Mouse (Mus musculus) liver, embryonic 15.5 days (tissue): ENCODE results near the gene Gm49366. TPM values are rescaled to one million over a fixed set of nuclear protein-coding genes. Genes with fewer than 3 reads are reported as not detected.
"Not testable (repeated sequence)": the region's sequence is repeated elsewhere in the genome, so short reads cannot be mapped to it uniquely, and the experiment has no call there.

Source experiments
- ATAC-seq: fragments of 200-750 bp; cut with Nextera tagmentation; 2 replicates; pipeline ENCODE4 v1.8.0; 2017; ENCODE audit warnings: moderate number of reproducible peaks, mild to moderate bottlenecking, moderate library complexity; ENCODE audit not compliant: insufficient read depth
- H3K27ac ChIP-seq: fragments of 300-500 bp; sonication (generic); replicated peaks from 2 replicates; pipeline ENCODE4 v1.5.1; 2015; ENCODE audit warnings: mild to moderate bottlenecking, inconsistent platforms
- H3K27me3 ChIP-seq: fragments of 300-500 bp; sonication (generic); 2 replicates; pipeline ENCODE4 v1.6.1; 2015; ENCODE audit warnings: mild to moderate bottlenecking, inconsistent platforms
- H3K36me3 ChIP-seq: fragments of 300-500 bp; sonication (generic); replicated peaks from 2 replicates; pipeline ENCODE4 v1.6.1; 2015; ENCODE audit warnings: moderate library complexity, mild to moderate bottlenecking, inconsistent platforms
- H3K4me1 ChIP-seq: fragments of 300-500 bp; sonication (generic); replicated peaks from 2 replicates; pipeline ENCODE4 v1.6.1; 2015; ENCODE audit warnings: inconsistent platforms
- H3K4me2 ChIP-seq: fragments of 300-500 bp; sonication (generic); 2 replicates; pipeline ENCODE4 v1.6.1; 2015; ENCODE audit warnings: moderate library complexity, mild to moderate bottlenecking, inconsistent platforms
- H3K4me3 ChIP-seq: fragments of 300-500 bp; sonication (generic); replicated peaks from 2 replicates; pipeline ENCODE4 v1.5.1; 2015; ENCODE audit warnings: mild to moderate bottlenecking, inconsistent platforms
- H3K9ac ChIP-seq: fragments of 300-500 bp; sonication (generic); 2 replicates; pipeline ENCODE4 v1.6.1; 2015; ENCODE audit warnings: moderate library complexity, mild to moderate bottlenecking, inconsistent platforms
- H3K9me3 ChIP-seq: fragments of 300-500 bp; sonication (generic); replicated peaks from 2 replicates; pipeline ENCODE4 v1.6.1; 2016; ENCODE audit warnings: inconsistent platforms
- WGBS: fragments of 180-500 bp; shearing (Covaris S2); methylation state at CpG from one replicate; pipeline ENCODE4 v1.1.7; 2015; ENCODE audit warnings: mixed read lengths; ENCODE audit not compliant: insufficient replicate concordance; 5-methylcytosine and 5-hydroxymethylcytosine counted together
- polyA plus RNA-seq: library from polyadenylated mRNA; unstranded; fragments of >200 nt; fragmentation: Nextera tagmentation; extraction: Ambion mirVana; gene quantifications from 2 replicates; pipeline ENCODE4 v1.2.1, GENCODE M21; 2015

Gm49366 gene
- polyA plus RNA-seq = not detected in 2 replicates

GRCm38 (mm10) chr12:84038691-84039111 lies at the start of gene Gm49366:
Gene Gm49366 (plus strand): TSS chr12:84038935.
- peak within 1 kb of the TSS; percentile 61 for H3K4me2 ChIP-seq
- ATAC-seq = peak; percentile 73
- not testable (repeated sequence) for H3K36me3 ChIP-seq, H3K4me1 ChIP-seq, H3K9me3 ChIP-seq, H3K27ac ChIP-seq, H3K9ac ChIP-seq
- 3% methylated on average over 39 of the region's 39 CpGs for WGBS
- peak within 1 kb of the TSS; percentile 44 for H3K4me3 ChIP-seq
- H3K27me3 ChIP-seq = peaks cover 18% of the 10 kb centered on the region

DNA sequence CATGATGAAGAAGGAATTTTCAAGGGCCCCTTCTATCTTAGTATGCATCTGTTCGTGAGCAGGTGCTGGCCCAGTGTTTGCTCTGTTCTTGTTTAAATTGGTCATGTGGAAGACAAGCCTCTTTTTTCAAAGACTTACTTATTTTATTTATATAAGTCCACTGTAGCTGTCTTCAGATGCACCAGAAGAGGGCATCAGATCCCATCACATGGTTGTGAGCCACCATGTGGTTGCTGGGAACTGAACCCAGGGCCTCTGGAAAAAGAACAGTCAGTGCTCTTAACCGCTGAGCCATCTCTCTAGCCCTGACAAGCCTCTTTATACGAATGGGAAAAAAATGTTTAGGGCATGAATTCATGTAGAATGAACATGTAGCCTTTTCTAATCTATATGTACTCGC lies 49.4 kb upstream of the Gm49366 start:
- WGBS = 74% methylated on average over 4 of the region's 4 CpGs

GRCm38 (mm10) chr12:83997221-83997620 lies 41.5 kb upstream of the Gm49366 start:
- Histone ChIP-seq H3K9ac (no peak overlapping the region), H3K4me3 (no peak overlapping the region), H3K4me1 (peaks cover 4% of the 10 kb centered on the region; the same call in 1 of the 2 replicates), H3K27me3 (no peaks in the 10 kb centered on the region), H3K36me3 (0 out of 2 replicates have a peak, but pooled peaks cover 2% of the 10 kb centered on the region), H3K4me2 (no peak overlapping the region), H3K9me3 (no peaks in the 10 kb centered on the region), H3K27ac (no peak overlapping the region)
- no peak for ATAC-seq
- WGBS = 33% methylated on average over 2 of the region's 2 CpGs

More for the DNA sequence above, 49.4 kb upstream of the Gm49366 start:
- Histone ChIP-seq H3K36me3 (0 out of 2 replicates have a peak, but pooled peaks cover 2% of the 10 kb centered on the region), H3K4me1 (peaks cover 11% of the 10 kb centered on the region), H3K27ac (no peak overlapping the region), H3K27me3 (no peaks in the 10 kb centered on the region), H3K9ac (no peak overlapping the region), H3K4me3 (no peak overlapping the region), H3K4me2 (no peak overlapping the region), H3K9me3 (no peaks in the 10 kb centered on the region)
- ATAC-seq = no peak

GRCm38 (mm10) chr12:83998341-83999107 lies 40.2 kb upstream of the Gm49366 start:
- Histone ChIP-seq H3K27ac (no peak overlapping the region), H3K27me3 (no peaks in the 10 kb centered on the region)
- ATAC-seq = no peak; the same call in 1 of the 2 replicates

DNA sequence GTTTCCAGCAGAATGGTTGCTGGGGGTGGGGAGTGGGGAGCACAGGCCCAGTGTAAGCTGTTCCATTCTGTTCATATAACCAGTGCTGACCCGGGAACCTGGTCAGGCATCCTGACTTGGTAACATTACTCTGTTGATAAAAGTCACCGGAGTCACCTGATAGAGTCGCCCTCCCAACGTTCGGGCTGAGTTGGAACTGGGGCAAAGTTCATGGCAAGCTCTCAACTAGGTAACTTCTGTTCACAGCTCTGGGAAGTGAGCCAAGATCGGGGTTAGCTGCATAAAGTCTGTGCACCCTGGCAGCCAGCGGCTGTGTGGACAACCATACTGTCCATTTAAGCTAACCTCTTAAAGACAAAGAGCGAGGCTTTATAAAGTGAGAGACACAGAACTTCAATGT lies 39.5 kb upstream of the Gm49366 start:
- not testable (repeated sequence) for H3K9ac ChIP-seq, H3K4me1 ChIP-seq, H3K27ac ChIP-seq, H3K4me2 ChIP-seq, H3K9me3 ChIP-seq, H3K4me3 ChIP-seq, H3K27me3 ChIP-seq, H3K36me3 ChIP-seq
- 56% methylated on average over 8 of the region's 8 CpGs for WGBS
- ATAC-seq = peak; percentile 77

More at GRCm38 (mm10) chr12:83998341-83999107, 40.2 kb upstream of the Gm49366 start:
- H3K36me3 ChIP-seq = no peaks in the 10 kb centered on the region
- peaks cover 4% of the 10 kb centered on the region; the same call in 1 of the 2 replicates for H3K4me1 ChIP-seq
- no peak overlapping the region for H3K4me2 ChIP-seq
- no peaks in the 10 kb centered on the region for H3K9me3 ChIP-seq
- no peak overlapping the region for H3K9ac ChIP-seq
- WGBS = 49% methylated on average over 11 of the region's 11 CpGs
- no peak overlapping the region for H3K4me3 ChIP-seq

- peaks cover 4% of the 10 kb centered on the region; the same call in 1 of the 2 replicates for H3K4me1 ChIP-seq
- H3K36me3 ChIP-seq = no peaks in the 10 kb centered on the region
- no peaks in the 10 kb centered on the region for H3K9me3 ChIP-seq
- 55% methylated on average over 3 of the region's 3 CpGs for WGBS
- ATAC-seq = no peak
- no peak overlapping the region for H3K9ac ChIP-seq
- no peak overlapping the region for H3K27ac ChIP-seq
- no peaks in the 10 kb centered on the region for H3K27me3 ChIP-seq
- H3K4me3 ChIP-seq = no peak overlapping the region
- H3K4me2 ChIP-seq = no peak overlapping the region
Measured at GRCm38 (mm10) chr12:84000418-84000817, 38.3 kb upstream of the Gm49366 start.

DNA sequence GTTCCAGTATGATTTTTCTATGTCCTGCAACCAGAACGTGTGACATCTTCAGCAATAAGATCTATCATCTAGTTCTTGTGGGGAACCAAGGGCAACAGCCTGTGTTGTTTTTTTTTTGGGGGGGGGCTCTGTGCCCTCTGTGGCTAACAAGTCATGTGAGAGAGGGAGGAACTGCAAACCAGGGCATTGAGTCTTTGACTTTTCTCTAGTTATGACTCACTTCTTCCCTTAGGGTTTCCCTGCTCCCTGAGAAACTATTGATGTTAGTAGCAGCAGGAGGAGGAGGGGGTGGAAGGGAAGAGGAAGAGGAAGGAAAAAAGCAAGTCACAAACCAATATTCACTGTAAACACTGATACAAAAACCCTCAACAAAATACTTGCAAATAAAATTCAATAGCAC lies 34.9 kb upstream of the Gm49366 start:
- no peaks in the 10 kb centered on the region for H3K36me3 ChIP-seq
- H3K9ac ChIP-seq = no peak overlapping the region
- no peak overlapping the region for H3K4me2 ChIP-seq
- no peak overlapping the region for H3K27ac ChIP-seq
- no peaks in the 10 kb centered on the region for H3K9me3 ChIP-seq
- ATAC-seq = no peak
- H3K27me3 ChIP-seq = peaks cover 7% of the 10 kb centered on the region
- 56% methylated on average over 1 of the region's 1 CpGs for WGBS
- H3K4me3 ChIP-seq = no peak overlapping the region
- peaks cover 7% of the 10 kb centered on the region for H3K4me1 ChIP-seq

DNA sequence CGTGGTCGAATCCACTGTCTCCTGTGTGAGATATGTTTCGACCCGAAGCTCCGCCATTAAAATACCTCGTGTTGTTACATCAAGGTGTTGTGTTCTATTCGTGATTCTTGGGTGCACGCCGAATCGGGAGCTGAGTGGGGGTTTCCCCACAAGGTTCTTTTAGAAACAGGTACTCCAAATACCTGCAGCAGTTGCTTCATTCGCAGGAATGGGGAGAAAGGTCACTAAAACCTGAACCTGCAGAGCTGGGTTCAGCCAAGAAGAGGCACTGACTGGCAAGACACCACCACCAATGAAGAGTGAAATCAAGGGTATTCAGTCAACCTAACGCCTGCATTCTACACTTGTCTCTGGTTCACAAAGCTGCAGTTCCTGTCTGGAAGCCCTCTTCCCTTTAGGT lies 30.5 kb upstream of the Gm49366 start:
- peaks cover 32% of the 10 kb centered on the region for H3K27me3 ChIP-seq
- no peak for ATAC-seq
- H3K9ac ChIP-seq = no peak overlapping the region
- H3K4me1 ChIP-seq = peaks cover 11% of the 10 kb centered on the region
- no peak overlapping the region for H3K4me2 ChIP-seq
- WGBS = 68% methylated on average over 12 of the region's 12 CpGs
- H3K9me3 ChIP-seq = no peaks in the 10 kb centered on the region
- H3K36me3 ChIP-seq = no peaks in the 10 kb centered on the region
- H3K4me3 ChIP-seq = no peak overlapping the region
- H3K27ac ChIP-seq = no peak overlapping the region

DNA sequence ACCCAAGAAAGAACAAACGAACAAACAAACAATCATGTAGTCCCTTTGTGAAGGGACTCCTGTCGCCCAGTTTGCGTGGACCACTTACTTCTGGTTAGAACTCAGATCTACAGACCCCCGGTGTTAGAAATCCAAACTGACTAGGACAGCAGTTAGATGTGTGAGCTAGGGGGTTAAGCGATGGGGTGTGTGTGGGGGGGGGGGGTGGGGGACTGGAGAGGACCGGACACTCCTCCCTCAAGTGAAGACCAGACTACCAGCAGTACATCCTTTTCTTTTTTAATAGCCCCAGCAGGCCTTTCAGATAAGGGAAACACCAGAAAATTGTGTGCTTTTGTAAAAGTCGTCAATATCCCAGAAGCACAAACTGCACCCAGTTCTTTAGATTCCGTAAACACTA lies 30.0 kb upstream of the Gm49366 start:
- peaks cover 32% of the 10 kb centered on the region for H3K27me3 ChIP-seq
- H3K4me2 ChIP-seq = peak overlapping the region; percentile 53; the same call in 1 of the 2 replicates
- no peak overlapping the region for H3K9ac ChIP-seq
- WGBS = 46% methylated on average over 8 of the region's 8 CpGs
- H3K9me3 ChIP-seq = no peaks in the 10 kb centered on the region
- H3K4me3 ChIP-seq = no peak overlapping the region
- H3K36me3 ChIP-seq = no peaks in the 10 kb centered on the region
- ATAC-seq = no peak
- no peak overlapping the region for H3K27ac ChIP-seq
- peaks cover 11% of the 10 kb centered on the region for H3K4me1 ChIP-seq

DNA sequence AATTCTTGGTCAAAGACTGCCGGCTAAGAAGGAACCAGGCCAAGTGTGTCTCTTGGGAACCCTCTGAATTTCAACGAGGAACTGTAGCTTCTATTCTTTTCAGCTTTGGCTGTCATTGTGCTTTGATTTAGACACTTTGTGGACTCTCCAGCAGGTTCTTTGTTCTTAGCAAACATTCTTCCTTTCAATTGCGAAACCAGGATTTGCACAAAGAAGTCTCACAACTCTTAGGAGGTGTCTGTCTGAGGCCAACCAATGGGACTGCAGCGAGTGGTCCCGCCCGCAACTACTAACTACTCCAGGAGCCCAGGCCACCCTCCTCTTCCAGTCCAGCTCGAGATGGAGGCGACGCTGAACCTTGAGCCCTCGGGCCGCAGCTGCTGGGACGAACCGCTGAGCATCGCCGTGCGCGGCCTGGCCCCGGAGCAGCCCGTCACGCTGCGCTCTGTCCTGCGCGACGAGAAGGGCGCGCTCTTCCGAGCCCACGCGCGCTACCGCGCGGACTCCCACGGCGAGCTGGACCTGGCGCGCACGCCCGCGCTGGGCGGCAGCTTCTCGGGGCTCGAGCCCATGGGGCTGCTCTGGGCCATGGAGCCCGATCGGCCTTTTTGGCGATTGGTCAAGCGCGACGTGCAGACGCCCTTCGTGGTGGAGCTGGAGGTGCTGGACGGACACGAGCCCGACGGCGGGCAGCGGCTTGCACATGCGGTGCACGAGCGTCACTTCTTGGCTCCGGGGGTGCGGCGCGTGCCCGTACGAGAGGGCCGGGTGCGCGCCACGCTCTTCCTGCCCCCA lies 29.4 kb upstream of the Gm49366 start, which contains the start of gene Acot1:
Acot1 (plus strand) TSS at position 320 of the 795 bp plus-strand sequence.
- H3K9me3 ChIP-seq, H3K36me3 ChIP-seq, H3K9ac ChIP-seq: not testable (repeated sequence)
- Histone ChIP-seq H3K4me2 (peak within 1 kb of the TSS; percentile 53), H3K27me3 (peaks cover 32% of the 10 kb centered on the region), H3K4me3 (peak within 1 kb of the TSS; percentile 44), H3K4me1 (peaks cover 11% of the 10 kb centered on the region), H3K27ac (peak within 1 kb of the TSS; percentile 33; the same call in 1 of the 2 replicates)
- peak; percentile 74 for ATAC-seq
- WGBS = 2% methylated on average over 61 of the region's 70 CpGs

GRCm38 (mm10) chr12:84010201-84010600 lies 28.5 kb upstream of the Gm49366 start:
- Histone ChIP-seq H3K9ac (no peak overlapping the region), H3K4me3 (peak overlapping the region; percentile 44), H3K4me2 (peak overlapping the region; percentile 53), H3K27me3 (peaks cover 32% of the 10 kb centered on the region), H3K4me1 (peaks cover 11% of the 10 kb centered on the region), H3K27ac (0 out of 2 replicates have a peak overlapping the region, but pooled peaks have one; percentile 33), H3K9me3 (no peaks in the 10 kb centered on the region), H3K36me3 (no peaks in the 10 kb centered on the region)
- WGBS = 49% methylated on average over 3 of the region's 3 CpGs
- ATAC-seq = no peak
